Mouse (Mus musculus) heart, postnatal 4 days (tissue): ENCODE measurements around the gene Fam71e1. TPM values are rescaled to one million over a fixed set of nuclear protein-coding genes. Genes with fewer than 3 reads are reported as not detected.

Source experiments
- DNase-seq: peaks from one replicate; pipeline ENCODE4 v3.0.0; 2021
- total RNA-seq, 2 experiments: library from RNA; stranded (reverse); gene quantifications; 2 replicates each; pipeline ENCODE4 v1.2.3; 2021

Gene Fam71e1
- total RNA-seq, result 1 to 10 TPM; 6.3 to 6.7 TPM

- peak; percentile 97 for DNase-seq
These were observed at the start of gene Fam71e1, which contains the start of gene Emc10 for GRCm38 (mm10) chr7:44495992-44496770. Fam71e1 (plus strand) TSS chr7:44496581. Emc10 (minus strand) TSS chr7:44496529.

DNA sequence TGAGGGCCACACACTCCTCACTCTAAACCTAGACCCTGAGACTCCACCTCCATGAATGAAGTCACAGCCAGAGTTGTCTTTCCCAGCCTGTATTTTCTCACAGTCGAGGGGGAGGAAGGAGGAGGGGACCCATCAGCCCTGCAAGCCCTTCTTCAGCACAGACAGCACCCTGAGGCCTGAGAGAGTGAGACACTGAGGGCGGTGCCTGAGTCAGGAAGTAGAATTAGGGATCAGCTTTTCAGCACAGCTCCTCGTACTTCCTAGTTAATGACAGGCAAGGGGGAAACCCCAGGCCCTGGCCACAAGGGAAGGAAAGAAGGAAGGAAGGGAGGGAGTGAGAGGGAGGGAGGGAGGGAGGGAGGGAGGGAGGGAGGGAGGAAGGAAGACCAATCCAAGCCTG lies 43.1 kb upstream of the Fam71e1 start:
- DNase-seq, result no peak

DNA sequence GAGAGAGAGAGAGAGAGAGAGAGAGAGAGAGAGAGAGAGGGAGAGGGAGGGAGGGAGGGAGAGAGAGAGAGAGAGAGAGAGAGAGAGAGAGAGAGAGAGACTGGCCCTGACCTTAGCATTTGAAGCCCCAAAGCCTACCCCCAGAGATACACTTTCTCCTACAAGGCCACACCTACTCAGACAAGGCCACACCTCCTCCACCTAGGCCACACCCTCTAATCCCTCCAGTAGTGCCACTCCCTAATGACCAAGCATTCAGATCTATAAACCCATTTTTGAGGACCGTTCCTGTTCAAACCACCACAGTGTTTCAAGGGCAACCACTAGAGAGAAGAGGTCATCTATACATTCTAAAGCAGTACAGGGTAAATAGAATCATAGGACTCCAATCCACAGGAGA lies 40.1 kb upstream of the Fam71e1 start:
- no peak for DNase-seq

GRCm38 (mm10) chr7:44460067-44460466 lies 36.3 kb upstream of the Fam71e1 start:
- no peak for DNase-seq

DNA sequence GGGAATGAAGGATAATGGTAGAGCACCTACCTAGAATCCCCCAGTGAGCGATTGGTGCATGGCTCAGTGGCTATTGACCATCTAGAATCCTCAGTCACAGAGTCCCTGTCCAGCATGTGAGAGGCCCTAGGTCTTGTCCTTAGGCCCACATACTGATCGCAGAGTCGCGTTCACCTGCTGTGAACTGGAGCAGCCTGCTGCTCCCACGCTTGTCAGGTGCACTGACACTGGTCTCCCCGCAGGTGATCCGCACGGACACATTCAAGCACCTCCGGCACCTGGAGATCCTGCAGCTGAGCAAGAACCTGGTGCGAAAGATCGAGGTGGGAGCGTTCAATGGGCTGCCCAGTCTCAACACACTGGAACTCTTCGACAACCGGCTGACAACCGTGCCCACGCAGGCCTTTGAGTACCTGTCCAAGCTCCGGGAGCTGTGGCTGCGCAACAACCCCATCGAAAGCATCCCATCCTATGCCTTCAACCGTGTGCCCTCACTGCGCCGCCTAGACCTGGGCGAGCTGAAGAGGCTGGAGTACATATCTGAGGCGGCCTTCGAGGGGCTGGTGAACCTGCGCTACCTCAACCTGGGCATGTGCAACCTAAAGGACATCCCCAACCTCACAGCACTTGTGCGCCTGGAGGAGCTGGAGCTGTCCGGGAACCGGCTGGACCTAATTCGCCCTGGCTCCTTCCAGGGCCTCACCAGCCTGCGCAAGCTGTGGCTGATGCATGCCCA lies 35.4 kb upstream of the Fam71e1 start:
- no peak for DNase-seq

- DNase-seq, result no peak
These were observed 34.7 kb upstream of the Fam71e1 start for GRCm38 (mm10) chr7:44461503-44462217.

DNA sequence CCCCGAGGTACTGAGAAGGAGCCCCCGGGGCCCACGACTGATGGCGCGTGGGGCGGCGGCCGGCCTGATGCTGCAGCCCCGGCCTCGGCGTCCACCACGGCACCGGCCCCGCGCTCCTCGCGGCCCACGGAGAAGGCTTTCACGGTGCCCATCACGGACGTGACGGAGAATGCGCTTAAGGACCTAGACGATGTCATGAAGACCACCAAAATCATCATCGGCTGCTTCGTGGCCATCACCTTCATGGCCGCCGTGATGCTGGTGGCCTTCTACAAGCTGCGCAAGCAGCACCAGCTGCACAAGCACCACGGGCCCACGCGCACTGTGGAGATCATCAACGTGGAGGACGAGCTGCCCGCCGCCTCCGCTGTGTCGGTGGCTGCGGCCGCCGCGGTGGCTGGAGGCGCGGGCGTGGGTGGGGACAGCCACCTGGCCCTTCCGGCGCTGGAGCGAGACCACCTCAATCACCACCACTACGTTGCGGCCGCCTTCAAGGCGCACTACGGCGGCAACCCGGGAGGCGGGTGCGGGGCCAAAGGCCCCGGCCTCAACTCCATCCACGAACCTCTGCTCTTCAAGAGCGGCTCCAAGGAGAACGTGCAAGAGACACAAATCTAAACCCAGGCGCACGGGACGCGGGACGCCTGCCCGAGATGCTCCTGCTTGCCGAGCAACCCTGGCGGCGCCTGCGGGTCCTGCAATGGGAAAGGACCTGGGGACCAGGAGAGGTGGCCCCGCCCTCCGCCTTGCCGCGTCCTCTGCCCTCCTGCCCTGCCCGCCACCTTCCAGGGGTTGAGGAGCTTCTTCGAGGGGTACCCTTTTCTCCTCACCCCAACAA lies 33.9 kb upstream of the Fam71e1 start:
- DNase-seq, result peak; percentile 62

GRCm38 (mm10) chr7:44463056-44463425 lies 33.3 kb upstream of the Fam71e1 start:
- DNase-seq, result no peak

DNA sequence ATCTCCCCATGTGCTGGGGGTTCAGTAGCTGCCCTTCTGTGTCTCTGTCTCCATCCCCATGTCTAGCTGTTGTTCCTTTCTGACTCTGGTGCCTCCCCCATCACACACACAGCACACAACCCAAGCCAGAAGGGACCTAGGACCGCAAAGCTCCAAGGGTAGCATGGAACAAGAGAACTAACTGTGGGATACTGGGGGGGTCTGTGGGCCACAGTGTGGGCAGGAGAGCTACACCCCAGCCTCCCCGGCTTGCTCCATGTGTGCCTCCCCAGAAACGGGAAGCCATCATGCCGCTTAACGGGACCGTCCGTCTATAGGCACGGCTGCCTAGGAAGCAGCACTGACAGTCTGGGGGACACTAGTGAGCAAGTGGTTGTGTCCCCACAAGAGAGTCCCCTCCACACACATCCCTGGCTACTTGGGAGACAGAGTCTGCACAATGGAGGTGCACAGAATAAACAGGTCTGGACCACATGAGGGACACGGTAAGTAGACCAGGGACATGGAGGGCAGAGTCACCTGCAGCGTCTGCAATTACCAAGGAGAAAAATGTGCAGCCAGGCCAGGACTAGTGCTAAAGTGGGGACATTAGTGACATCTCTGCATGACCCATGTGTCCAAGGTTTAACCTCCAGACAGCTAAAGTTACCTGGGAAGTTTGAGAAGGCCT lies 32.7 kb upstream of the Fam71e1 start:
- no peak for DNase-seq

DNA sequence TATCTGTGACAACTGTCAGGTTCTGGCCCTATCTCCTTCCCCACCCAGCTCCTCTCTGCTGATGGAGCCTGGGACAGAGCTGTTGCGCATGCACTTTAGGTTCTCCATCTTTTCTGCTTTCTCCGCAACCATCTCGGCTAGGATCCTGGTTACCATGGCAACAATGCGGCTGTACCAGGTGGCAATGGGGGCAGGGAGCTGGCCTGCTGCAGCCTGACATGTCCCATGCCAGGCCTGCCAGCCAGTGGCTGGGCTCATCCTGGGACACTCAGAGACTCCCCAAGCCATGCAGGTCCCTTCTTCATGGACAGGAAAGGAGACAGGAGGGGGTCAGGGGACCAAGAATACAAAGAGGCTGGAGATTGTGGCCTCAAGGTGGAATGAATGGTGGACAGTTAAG lies 31.9 kb upstream of the Fam71e1 start:
- DNase-seq, result no peak

DNA sequence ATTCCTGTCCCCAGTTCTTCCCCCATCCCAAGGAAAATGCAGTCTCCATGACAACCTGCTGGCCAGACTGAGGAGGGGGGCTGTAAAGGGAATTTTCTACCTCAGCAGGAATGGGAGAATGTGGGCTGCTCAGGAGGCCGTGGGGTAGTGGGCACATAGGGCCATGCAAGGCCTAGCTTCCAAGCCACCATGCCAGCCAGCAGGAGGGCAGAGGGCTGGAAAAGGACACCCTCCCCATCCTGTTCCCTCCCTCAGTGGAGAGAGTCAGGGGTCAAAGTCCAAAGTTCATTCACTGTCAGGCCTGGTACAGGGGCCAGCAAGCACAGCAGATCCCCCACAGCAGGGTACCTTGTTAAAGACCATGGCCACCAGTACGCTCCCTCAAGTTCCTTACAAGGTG lies 31.3 kb upstream of the Fam71e1 start, which contains the start of gene Aspdh:
Aspdh (plus strand) TSS at position 281 of the 400 bp plus-strand sequence.
- no peak for DNase-seq

GRCm38 (mm10) chr7:44466006-44466887 lies 30.1 kb upstream of the Fam71e1 start:
- DNase-seq, result no peak

- DNase-seq, result no peak
These were observed 29.5 kb upstream of the Fam71e1 start for GRCm38 (mm10) chr7:44466888-44467311.

DNA sequence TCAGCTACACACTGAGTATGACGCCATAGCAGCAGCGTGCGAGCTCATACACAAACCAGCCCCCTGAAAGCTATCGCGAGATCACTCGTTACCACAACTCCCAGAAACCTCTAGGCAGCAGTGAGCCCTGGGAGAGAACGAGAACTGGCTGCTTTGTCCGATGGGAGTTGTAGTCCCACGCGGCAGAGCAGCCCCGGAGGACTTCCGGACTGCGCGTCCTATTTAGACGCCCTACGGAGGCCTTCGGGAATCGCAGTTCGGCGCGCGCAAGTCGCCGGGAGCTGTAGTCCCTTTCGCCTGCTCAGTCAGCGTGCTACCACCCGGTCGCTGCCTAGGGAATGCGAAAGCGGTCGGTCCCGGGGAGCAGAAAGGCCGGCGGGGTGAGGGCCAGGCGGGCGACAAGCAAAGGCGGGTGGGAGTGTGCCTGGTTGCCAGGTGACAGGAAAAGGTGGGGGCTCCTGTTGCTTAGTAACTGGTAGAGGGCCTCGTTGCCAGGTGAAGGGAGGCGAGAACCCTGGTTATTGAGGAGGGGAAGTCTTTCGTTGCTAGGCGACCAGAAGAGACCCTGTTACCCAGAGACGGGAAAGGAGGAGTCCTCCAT lies 28.5 kb upstream of the Fam71e1 start, which contains the start of gene Josd2:
Josd2 (plus strand) TSS at position 170 of the 601 bp plus-strand sequence.
- peak; percentile 93 for DNase-seq

DNA sequence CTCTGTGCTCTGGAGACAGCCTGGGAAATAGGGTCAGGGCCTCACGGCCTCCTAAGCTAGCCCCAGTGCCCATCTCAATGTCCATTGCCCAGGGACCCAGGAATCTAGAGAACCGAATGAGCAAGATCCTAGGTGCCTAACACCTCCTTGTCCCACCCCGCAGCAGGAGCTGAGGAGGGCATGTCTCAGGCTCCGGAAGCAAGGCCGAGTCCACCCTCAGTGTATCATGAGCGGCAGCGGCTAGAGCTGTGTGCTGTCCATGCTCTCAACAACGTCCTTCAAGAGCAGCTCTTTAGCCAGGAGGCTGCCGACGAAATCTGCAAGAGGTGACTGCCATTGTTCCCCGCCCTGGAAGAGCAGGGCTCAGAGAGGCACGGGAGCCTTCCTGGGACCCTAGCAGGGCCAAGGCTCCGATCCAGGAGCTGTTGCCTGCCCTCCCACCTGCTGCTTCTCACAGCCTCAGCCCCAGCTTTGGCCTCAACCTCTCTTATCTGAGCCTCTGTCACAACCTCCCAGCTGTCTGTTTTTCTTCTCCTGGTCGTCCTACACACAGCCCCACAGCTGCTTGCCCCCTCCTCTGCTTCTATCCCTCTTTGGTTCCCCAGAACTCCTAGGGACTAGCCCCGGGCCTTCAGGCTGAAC lies 27.6 kb upstream of the Fam71e1 start:
- DNase-seq, result no peak

GRCm38 (mm10) chr7:44469677-44470675 lies 26.4 kb upstream of the Fam71e1 start:
- DNase-seq, result no peak

GRCm38 (mm10) chr7:44470696-44471612 lies 25.4 kb upstream of the Fam71e1 start:
- peak; percentile 37 for DNase-seq
